29 mouse cellular contexts compared by ENCODE assay signal in the genomic region with DNA sequence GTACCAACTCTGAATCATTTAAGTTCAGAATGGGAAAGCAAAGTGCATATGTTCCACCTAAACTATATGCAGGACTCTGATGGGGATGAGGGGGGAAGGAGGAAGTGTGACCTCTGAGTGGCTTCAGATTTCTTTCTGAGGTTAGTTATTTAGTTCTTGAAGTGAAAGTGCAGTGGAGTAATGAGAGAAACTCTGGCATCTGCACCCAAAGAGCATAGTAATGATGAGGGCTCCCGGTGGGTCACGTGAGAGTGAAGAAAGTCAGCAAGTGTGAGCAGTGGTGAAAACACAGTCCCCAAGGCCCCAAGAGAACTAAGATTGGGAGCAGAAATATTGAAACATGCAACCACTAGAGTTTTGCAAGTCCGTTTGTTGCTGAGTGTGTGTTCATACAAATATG.
A peak's percentile ranks its signal among the peaks of the same experiment; 100 is the strongest.
DNase-seq lines count a peak whose midpoint lies in the region; ATAC-seq lines count a peak whose summit lies in the region.
"Had no signal": no experiment of that assay in that cellular context is flagged by ENCODE, and none has a peak within 500 bp of the region (broad histone marks: within the 10 kb centered on the region; RNA-seq: fewer than 3 reads in every experiment).

No protein-coding gene starts in this region.

- H3K4me2 ChIP-seq in limb, embryonic 13.5 days (replicated peaks) = no peak overlapping the region
- H3K4me2 ChIP-seq: forebrain, embryonic 12.5 days; heart, embryonic 11.5 days; limb, embryonic 15.5 days; liver, embryonic 13.5 days; neural tube, embryonic 12.5 days; stomach, embryonic 15.5 days had no signal

- WGBS in limb, embryonic 13.5 days = 54% methylated on average over 3 of the region's 3 CpGs

- H3K4me1 ChIP-seq in limb, embryonic 13.5 days = peaks cover 48% of the 10 kb centered on the region

- ATAC-seq in common myeloid progenitor, adult 5-6 weeks (replicated peaks; ENCODE audit: low read depth, poor library complexity, severe bottlenecking) = peak; percentile 58
- no peak for ATAC-seq in limb, embryonic 13.5 days (ENCODE audit: low FRiP score, low read depth)
- ATAC-seq: hindbrain, embryonic 16.5 days; lung, postnatal 0 days; Patski had no signal

- H3K9ac ChIP-seq in limb, embryonic 13.5 days = no peak overlapping the region
- H3K9ac ChIP-seq: forebrain, embryonic 12.5 days; limb, embryonic 15.5 days; liver, embryonic 13.5 days; neural tube, embryonic 12.5 days; stomach, embryonic 15.5 days had no signal

- no peaks in the 10 kb centered on the region for H3K36me3 ChIP-seq in limb, embryonic 13.5 days
- H3K36me3 ChIP-seq: forebrain, embryonic 12.5 days; hindbrain, embryonic 10.5 days; limb, embryonic 15.5 days; liver, embryonic 13.5 days; midbrain, embryonic 10.5 days; neural tube, embryonic 12.5 days; stomach, embryonic 15.5 days had no signal

- peak; percentile 15 to 23 for DNase-seq in spleen, postnatal 36 days (ENCODE audit: low spot score in 2 of 2)
- no peak for DNase-seq in spleen, adult 12 weeks (ENCODE audit: low spot score)
- DNase-seq in adrenal gland, postnatal 4 days (ENCODE audit: low spot score in 2 of 2) = no peak
- DNase-seq in yolk sac, embryonic 10.5 days (ENCODE audit: low spot score) = no peak
- no peak for DNase-seq in layer of hippocampus, adult 9-11 months
- DNase-seq: adrenal gland, postnatal 10 days; cerebellum, adult 11-12 months; cerebellum, adult 9-11 months; gastrocnemius, postnatal 14 days; kidney, adult 18-20 months; liver, embryonic 13.5 days; lung, adult 18-20 months; lung, postnatal 4 days; right cerebral cortex, adult 18-20 months; right cerebral cortex, postnatal 4 days; thymus, postnatal 14 days had no signal

- H3K27me3 ChIP-seq in limb, embryonic 13.5 days = no peaks in the 10 kb centered on the region
- H3K27me3 ChIP-seq: forebrain, embryonic 12.5 days; limb, embryonic 15.5 days; liver, embryonic 13.5 days; neural tube, embryonic 12.5 days; stomach, embryonic 15.5 days had no signal

- no peak overlapping the region for H3K4me3 ChIP-seq in limb, embryonic 13.5 days
- H3K4me3 ChIP-seq: forebrain, embryonic 12.5 days; hindbrain, embryonic 10.5 days; limb, embryonic 15.5 days; liver, embryonic 13.5 days; midbrain, embryonic 10.5 days; myocyte; neural tube, embryonic 12.5 days; stomach, embryonic 15.5 days had no signal

- H3K9me3 ChIP-seq in limb, embryonic 13.5 days = no peaks in the 10 kb centered on the region
- H3K9me3 ChIP-seq: forebrain, embryonic 12.5 days; hindbrain, embryonic 10.5 days; limb, embryonic 15.5 days; liver, embryonic 13.5 days; midbrain, embryonic 10.5 days; neural tube, embryonic 12.5 days; stomach, embryonic 15.5 days had no signal

- peak overlapping the region; percentile 40 for H3K27ac ChIP-seq in limb, embryonic 13.5 days
- H3K27ac ChIP-seq: forebrain, embryonic 12.5 days; hindbrain, embryonic 10.5 days; limb, embryonic 15.5 days; liver, embryonic 13.5 days; midbrain, embryonic 10.5 days; neural tube, embryonic 12.5 days; stomach, embryonic 15.5 days had no signal

Comparison
In these comparisons a context has a peak if more than half of its experiments do, and no peak if none do; other contexts are left out.
1. DNase-seq: peak in spleen, postnatal 36 days (2 of 2); none in spleen, adult 12 weeks (single experiment), adrenal gland, postnatal 4 days (0 of 2), yolk sac, embryonic 10.5 days (single experiment) and layer of hippocampus, adult 9-11 months (single experiment).